Mouse (Mus musculus) mouse embryonic stem cell (cell line): ENCODE results near the gene Dand5.

Experiments used
- in situ Hi-C, 2 experiments: fragments of 300-500 bp; cut with MboI; formaldehyde crosslinking; loops; 1 replicate in 1 of 2; 3 replicates in 1 of 2; pipeline ENCODE4 v1.14.3; 2019 to 2020; ENCODE audit warnings: low sequenced_read_pairs in 2 of 2, low pct_unique_long_range_greater_than_20kb in 1 of 2, mixed read lengths in 1 of 2; ENCODE audit not compliant: unreplicated experiment in 1 of 2

Dand5 gene

GRCm38 (mm10) chr8:84777899-84778637, 44.6 kb downstream of the Dand5 start:
- in situ Hi-C loops = no loop called here

- in situ Hi-C loops = no loop called here
Observed at GRCm38 (mm10) chr8:84776569-84776968, 46.1 kb downstream of the Dand5 start.

- in situ Hi-C loops = no loop called here
Observed at GRCm38 (mm10) chr8:84775621-84776113, 47.0 kb downstream of the Dand5 start.

DNA sequence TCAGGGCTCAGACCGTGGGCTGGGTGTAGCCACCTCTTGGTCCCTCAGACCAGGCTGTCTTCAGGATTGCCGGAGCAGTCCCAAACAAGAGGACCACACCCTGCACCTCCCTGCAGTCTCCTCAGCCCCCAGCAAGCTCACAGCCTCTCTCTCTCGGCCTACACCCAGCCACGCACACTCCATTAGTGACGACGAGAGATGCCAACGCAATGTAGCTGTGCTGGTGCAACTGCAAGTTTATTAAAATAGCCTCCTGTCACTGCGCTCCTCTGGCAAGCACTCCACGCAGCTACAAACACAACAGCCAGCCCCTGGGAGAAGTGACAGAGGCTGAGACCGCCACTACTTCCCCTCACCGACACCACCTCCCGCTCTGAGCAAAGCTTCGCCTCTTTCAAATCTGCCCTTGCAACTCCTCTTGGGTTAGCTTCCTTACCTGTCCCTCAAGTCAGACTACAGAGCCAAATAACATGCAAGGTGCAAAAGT, 47.5 kb downstream of the Dand5 start:
- in situ Hi-C loops = no loop called here

GRCm38 (mm10) chr8:84774473-84774911, 48.1 kb downstream of the Dand5 start:
- in situ Hi-C loops = no loop called here

GRCm38 (mm10) chr8:84773833-84774232, 48.8 kb downstream of the Dand5 start:
- in situ Hi-C loops = no loop called here

DNA sequence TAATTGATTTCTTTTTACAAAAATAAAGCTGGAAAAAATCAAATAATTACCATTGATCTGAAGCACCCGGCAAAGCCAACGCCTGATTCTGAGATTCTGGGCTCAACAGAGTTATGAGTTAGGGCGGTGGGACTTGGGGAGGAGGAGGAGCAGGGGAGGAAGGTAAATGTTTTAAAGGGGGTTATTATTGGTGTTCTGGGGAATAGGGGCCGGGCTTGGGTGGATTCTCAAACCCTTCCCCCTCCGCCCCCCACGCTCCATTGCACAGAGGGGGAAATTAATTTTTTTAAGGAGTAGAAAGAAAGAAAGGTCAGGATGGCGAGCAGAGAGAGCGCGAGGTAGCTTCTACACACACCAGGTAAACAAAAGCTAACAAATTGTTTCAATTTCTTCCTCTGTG, 49.3 kb downstream of the Dand5 start:
- in situ Hi-C loops = no loop called here

- in situ Hi-C loops = no loop called here
Observed at GRCm38 (mm10) chr8:84772628-84773027, 50.0 kb downstream of the Dand5 start.

GRCm38 (mm10) chr8:84771941-84772378, 50.7 kb downstream of the Dand5 start:
- in situ Hi-C loops = no loop called here

DNA sequence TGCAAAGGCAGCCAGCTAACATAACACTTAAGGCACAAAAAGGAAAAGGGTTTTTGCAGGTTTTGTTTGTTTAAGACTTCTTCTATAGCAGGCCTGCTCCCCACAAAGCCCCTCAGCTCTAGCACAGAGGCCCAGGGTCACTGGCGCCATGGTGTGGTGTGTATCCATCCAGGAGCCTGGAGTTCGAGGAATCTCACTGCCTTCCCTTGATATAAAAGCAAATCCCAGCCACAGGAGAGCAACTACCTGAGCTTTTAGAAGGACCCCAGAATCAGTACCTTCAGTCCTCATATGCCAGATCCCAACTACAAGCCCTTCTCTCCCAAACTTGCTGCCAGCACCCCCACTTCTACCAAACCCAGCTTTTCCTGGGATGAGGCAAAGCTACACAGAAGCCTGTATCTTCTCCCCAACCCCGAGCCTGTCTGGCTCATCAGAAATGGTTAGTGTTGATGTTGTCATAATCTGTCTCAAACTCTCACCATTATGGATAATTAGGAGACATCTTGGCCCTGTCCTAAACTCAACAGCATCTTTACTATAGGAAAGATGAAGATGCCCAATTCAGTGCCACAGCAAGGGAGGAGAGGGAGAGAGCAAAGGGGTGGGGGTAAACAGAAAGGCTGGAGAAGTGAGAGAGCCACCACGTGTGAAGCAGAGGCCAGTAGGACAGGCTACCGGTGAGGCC, 51.5 kb downstream of the Dand5 start:
- in situ Hi-C loops = no loop called here

GRCm38 (mm10) chr8:84770100-84770953, 52.3 kb downstream of the Dand5 start:
- in situ Hi-C loops = no loop called here

- in situ Hi-C loops = no loop called here
Observed at GRCm38 (mm10) chr8:84769324-84769723, 53.3 kb downstream of the Dand5 start.

DNA sequence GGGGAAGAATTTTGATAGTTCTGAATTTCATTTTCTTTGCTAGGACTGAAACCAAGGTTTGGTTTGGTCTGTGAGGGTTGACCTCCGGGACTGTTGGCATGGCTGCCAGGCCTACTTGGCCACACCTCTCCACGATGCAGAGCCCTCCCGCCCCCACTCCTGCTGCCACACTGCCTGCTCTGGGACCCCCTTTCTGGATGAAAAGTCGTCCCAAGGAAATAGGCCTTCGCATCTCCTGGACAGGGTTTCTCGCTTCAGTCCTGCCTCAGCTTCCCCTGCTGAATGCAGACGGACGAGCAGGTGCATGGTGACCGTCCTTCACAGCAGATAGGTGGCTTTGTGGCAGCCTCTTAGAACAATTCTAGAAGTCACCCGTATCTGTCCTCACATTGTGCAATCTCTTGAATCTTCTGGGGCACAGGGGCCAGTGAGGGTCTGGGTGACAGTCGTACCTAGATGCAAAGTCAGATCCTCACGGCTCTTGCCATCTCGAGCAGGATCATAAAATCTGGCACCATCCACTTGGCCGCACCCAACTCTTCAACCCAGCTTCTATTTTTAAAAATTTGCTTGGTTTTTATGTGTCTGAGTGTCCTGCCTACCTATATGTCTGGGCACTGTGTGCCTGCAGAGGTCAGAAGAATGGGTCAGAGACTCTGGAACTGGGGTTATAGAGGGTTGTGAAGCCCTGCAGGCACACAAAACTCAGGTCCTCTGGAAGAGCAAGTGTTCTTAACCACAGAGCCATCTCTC, 54.1 kb downstream of the Dand5 start:
- in situ Hi-C loops = no loop called here

DNA sequence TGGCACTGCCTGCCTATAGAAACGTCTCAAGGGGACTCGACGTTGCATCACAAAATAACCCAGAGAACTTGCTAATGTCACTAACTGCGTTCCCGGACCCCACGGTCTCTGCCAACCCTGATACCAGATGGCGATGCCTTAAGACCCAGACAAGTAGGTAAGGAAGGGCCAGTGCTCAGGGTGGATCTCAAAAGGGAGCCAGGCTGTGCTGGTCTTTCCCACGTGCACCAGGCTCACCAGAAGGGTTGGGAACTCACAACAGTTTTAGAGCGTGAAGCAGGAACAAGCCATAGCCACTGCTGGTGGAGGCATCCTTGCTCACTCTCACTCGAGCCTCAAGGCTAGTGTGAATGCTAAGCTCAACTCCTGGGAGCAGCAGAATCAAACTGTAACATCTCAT, 55.4 kb downstream of the Dand5 start:
- in situ Hi-C loops = no loop called here

GRCm38 (mm10) chr8:84766422-84766821, 56.2 kb downstream of the Dand5 start:
- in situ Hi-C loops = no loop called here

DNA sequence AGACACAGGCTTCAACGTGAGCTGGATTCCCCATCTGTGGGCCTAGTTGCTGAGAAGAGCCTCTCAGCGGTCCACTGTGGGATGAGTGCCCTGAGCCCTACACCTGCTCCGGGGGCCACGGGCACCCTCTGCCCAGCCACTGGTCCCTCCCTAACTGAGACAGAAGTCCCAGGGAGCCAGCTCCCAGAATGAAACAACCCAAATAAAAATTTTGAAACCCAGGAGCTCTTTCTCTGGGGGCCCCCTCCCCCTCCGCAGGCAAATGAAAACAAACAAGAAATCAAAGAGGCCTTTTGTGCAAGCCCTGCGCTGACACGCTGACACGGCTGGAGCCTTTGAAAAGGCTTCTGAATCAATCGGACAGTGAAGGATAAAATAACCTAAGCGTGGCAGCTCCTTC, 57.0 kb downstream of the Dand5 start:
- in situ Hi-C loops = no loop called here
